Mouse (Mus musculus) midbrain, embryonic 14.5 days (tissue): ENCODE results near the gene Eef2kmt. TPM values are rescaled to one million over a fixed set of nuclear protein-coding genes. Genes with fewer than 3 reads are reported as not detected.

Source experiments
- ATAC-seq: fragments of 200-750 bp; cut with Nextera tagmentation; 2 replicates; pipeline ENCODE4 v1.8.0; 2017; ENCODE audit warnings: moderate number of reproducible peaks, moderate library complexity; ENCODE audit not compliant: low FRiP score, low TSS enrichment
- DNase-seq: peaks from one replicate; pipeline ENCODE4 v3.0.0-alpha.2; 2015
- H3K27ac ChIP-seq: fragments of 300-500 bp; sonication (generic); replicated peaks from 2 replicates; pipeline ENCODE4 v1.5.1; 2014; ENCODE audit warnings: mild to moderate bottlenecking, low read depth, low read length, moderate library complexity
- H3K27me3 ChIP-seq: fragments of 300-500 bp; sonication (generic); 2 replicates; pipeline ENCODE4 v1.6.1; 2014; ENCODE audit warnings: low read length, control low read depth, mixed read lengths; ENCODE audit not compliant: control insufficient read depth, insufficient read depth
- H3K36me3 ChIP-seq: fragments of 300-500 bp; sonication (generic); 2 replicates; pipeline ENCODE4 v1.6.1; 2014; ENCODE audit warnings: low read length, control low read depth; ENCODE audit not compliant: control insufficient read depth, insufficient read depth
- H3K4me1 ChIP-seq: fragments of 300-500 bp; sonication (generic); 2 replicates; pipeline ENCODE4 v1.6.1; 2014; ENCODE audit warnings: mild to moderate bottlenecking, antibody characterized with exemption, low read length, control low read depth; ENCODE audit not compliant: control insufficient read depth, insufficient read depth
- H3K4me2 ChIP-seq: fragments of 300-500 bp; sonication (generic); 2 replicates; pipeline ENCODE4 v1.6.1; 2014; ENCODE audit warnings: mild to moderate bottlenecking, low read length, moderate library complexity
- H3K4me3 ChIP-seq: fragments of 300-500 bp; sonication (generic); replicated peaks from 2 replicates; pipeline ENCODE4 v1.5.1; 2014; ENCODE audit warnings: low read depth, low read length
- H3K9ac ChIP-seq: fragments of 300-500 bp; sonication (generic); replicated peaks from 2 replicates; pipeline ENCODE4 v1.6.1; 2014; ENCODE audit warnings: mild to moderate bottlenecking, low read length, moderate library complexity
- H3K9me3 ChIP-seq: fragments of 300-500 bp; sonication (generic); 2 replicates; pipeline ENCODE4 v1.6.1; 2016; ENCODE audit warnings: low read length, control low read depth, mixed read lengths; ENCODE audit not compliant: control insufficient read depth
- WGBS: fragments of 180-500 bp; shearing (Covaris S2); extraction: QIAGEN DNeasy Blood & Tissue Kit; methylation state at CpG from one replicate; pipeline ENCODE4 v1.1.7; 2014; 5-methylcytosine and 5-hydroxymethylcytosine counted together
- polyA plus RNA-seq: library from polyadenylated mRNA; unstranded; fragments of >200 nt; fragmentation: Nextera tagmentation; extraction: Ambion mirVana; gene quantifications from 2 replicates; pipeline ENCODE4 v1.2.1, GENCODE M21; 2014

Eef2kmt gene
- polyA plus RNA-seq, 1 experiment from 2014 or later: 8.3 TPM

GRCm38 (mm10) chr16:5216686-5217085 lies 39.1 kb downstream of the Eef2kmt start:
- 74% methylated on average over 6 of the region's 6 CpGs for WGBS
- H3K36me3 ChIP-seq: no peaks in the 10 kb centered on the region
- no peaks in the 10 kb centered on the region for H3K9me3 ChIP-seq
- H3K4me2 ChIP-seq: no peak overlapping the region
- H3K9ac ChIP-seq: no peak overlapping the region
- no peaks in the 10 kb centered on the region for H3K27me3 ChIP-seq
- H3K27ac ChIP-seq: no peak overlapping the region
- H3K4me1 ChIP-seq: no peaks in the 10 kb centered on the region
- DNase-seq (no peak), ATAC-seq (no peak)
- H3K4me3 ChIP-seq: no peak overlapping the region

GRCm38 (mm10) chr16:5214126-5214525 lies 41.7 kb downstream of the Eef2kmt start:
- WGBS: 87% methylated on average over 2 of the region's 2 CpGs
- DNase-seq: no peak
- no peak overlapping the region for H3K4me3 ChIP-seq

GRCm38 (mm10) chr16:5212150-5212549 lies 43.6 kb downstream of the Eef2kmt start:
- H3K9me3 ChIP-seq: no peaks in the 10 kb centered on the region
- 96% methylated on average over 3 of the region's 3 CpGs for WGBS
- H3K36me3 ChIP-seq: no peaks in the 10 kb centered on the region
- no peak overlapping the region for H3K27ac ChIP-seq
- no peak overlapping the region for H3K4me3 ChIP-seq
- DNase-seq: no peak
- H3K27me3 ChIP-seq: no peaks in the 10 kb centered on the region
- no peaks in the 10 kb centered on the region for H3K4me1 ChIP-seq
- H3K4me2 ChIP-seq: no peak overlapping the region
- ATAC-seq: no peak
- no peak overlapping the region for H3K9ac ChIP-seq

More at GRCm38 (mm10) chr16:5214126-5214525, 41.7 kb downstream of the Eef2kmt start:
- Histone ChIP-seq H3K36me3 (no peaks in the 10 kb centered on the region), H3K9ac (no peak overlapping the region), H3K4me2 (no peak overlapping the region), H3K4me1 (no peaks in the 10 kb centered on the region), H3K27me3 (no peaks in the 10 kb centered on the region), H3K27ac (no peak overlapping the region), H3K9me3 (no peaks in the 10 kb centered on the region)
- no peak for ATAC-seq

- Histone ChIP-seq H3K36me3 (no peaks in the 10 kb centered on the region), H3K9ac (no peak overlapping the region), H3K4me1 (no peaks in the 10 kb centered on the region), H3K27me3 (no peaks in the 10 kb centered on the region), H3K9me3 (no peaks in the 10 kb centered on the region), H3K27ac (no peak overlapping the region), H3K4me2 (no peak overlapping the region), H3K4me3 (no peak overlapping the region)
- 69% methylated on average over 2 of the region's 2 CpGs for WGBS
- no peak for ATAC-seq
- DNase-seq: no peak
These were observed 45.4 kb downstream of the Eef2kmt start for GRCm38 (mm10) chr16:5210365-5210764.

GRCm38 (mm10) chr16:5206051-5206450 lies 49.7 kb downstream of the Eef2kmt start:
- Histone ChIP-seq H3K36me3 (0 out of 2 replicates have a peak, but pooled peaks cover 1% of the 10 kb centered on the region), H3K4me1 (peaks cover 9% of the 10 kb centered on the region), H3K9me3 (no peaks in the 10 kb centered on the region), H3K27me3 (no peaks in the 10 kb centered on the region), H3K27ac (no peak overlapping the region), H3K4me3 (no peak overlapping the region), H3K9ac (no peak overlapping the region), H3K4me2 (no peak overlapping the region)
- no peak for DNase-seq
- 80% methylated on average over 5 of the region's 5 CpGs for WGBS
- ATAC-seq: no peak

GRCm38 (mm10) chr16:5205431-5205970 lies 50.3 kb downstream of the Eef2kmt start:
- Histone ChIP-seq H3K9me3 (no peaks in the 10 kb centered on the region), H3K9ac (no peak overlapping the region), H3K4me3 (no peak overlapping the region), H3K4me2 (no peak overlapping the region), H3K4me1 (peaks cover 9% of the 10 kb centered on the region), H3K27me3 (no peaks in the 10 kb centered on the region), H3K36me3 (0 out of 2 replicates have a peak, but pooled peaks cover 3% of the 10 kb centered on the region), H3K27ac (no peak overlapping the region)
- WGBS: 92% methylated on average over 5 of the region's 5 CpGs
- ATAC-seq: no peak
- no peak for DNase-seq

GRCm38 (mm10) chr16:5203668-5204433 lies 51.9 kb downstream of the Eef2kmt start, which contains the start of gene Nagpa:
Gene Nagpa, minus strand, starts transcription at chr16:5204012.
- H3K36me3 ChIP-seq: peaks cover 12% of the 10 kb centered on the region; the same call in 1 of the 2 replicates
- 4% methylated on average over 40 of the region's 40 CpGs for WGBS
- peaks cover 9% of the 10 kb centered on the region for H3K4me1 ChIP-seq
- DNase-seq (peak; percentile 94), ATAC-seq (peak; percentile 94)
- H3K9me3 ChIP-seq: no peaks in the 10 kb centered on the region
- H3K4me3 ChIP-seq: peak within 1 kb of the TSS; percentile 80
- H3K9ac ChIP-seq: peak within 1 kb of the TSS; percentile 60
- H3K27ac ChIP-seq: no peak within 1 kb of the TSS
- H3K27me3 ChIP-seq: no peaks in the 10 kb centered on the region
- peak within 1 kb of the TSS; percentile 91 for H3K4me2 ChIP-seq

GRCm38 (mm10) chr16:5203200-5203599 lies 52.6 kb downstream of the Eef2kmt start:
- peaks cover 16% of the 10 kb centered on the region; the same call in 1 of the 2 replicates for H3K36me3 ChIP-seq
- H3K9me3 ChIP-seq: no peaks in the 10 kb centered on the region
- peaks cover 9% of the 10 kb centered on the region for H3K4me1 ChIP-seq
- H3K27me3 ChIP-seq: no peaks in the 10 kb centered on the region
- H3K27ac ChIP-seq: no peak overlapping the region
- WGBS: 2% methylated on average over 36 of the region's 36 CpGs
- peak overlapping the region; percentile 60 for H3K9ac ChIP-seq
- H3K4me3 ChIP-seq: peak overlapping the region; percentile 80
- no peak for DNase-seq
- H3K4me2 ChIP-seq: peak overlapping the region; percentile 91
- ATAC-seq: peak; percentile 53; the same call in 1 of the 2 replicates
